Mouse (Mus musculus): ENCODE measurements around the gene Igsf9. TPM values are rescaled to one million over a fixed set of nuclear protein-coding genes. Genes with fewer than 3 reads are reported as not detected.
A peak's percentile ranks its signal among the peaks of the same experiment; 100 is the strongest.

The Igsf9 gene
- polyA plus RNA-seq, 1 experiment from 2014 or later, result 11.4 TPM

GRCm38 (mm10) chr1:172469373-172469772 is 12.2 kb upstream of the Igsf9 start:
- H3K4me3 ChIP-seq, result no peak overlapping the region
- no peaks in the 10 kb centered on the region for H3K27me3 ChIP-seq (replicated peaks)
- no peak overlapping the region for H3K9ac ChIP-seq
- peaks cover 8% of the 10 kb centered on the region; the same call in 1 of the 2 replicates for H3K4me1 ChIP-seq (replicated peaks)
- H3K36me3 ChIP-seq, result no peaks in the 10 kb centered on the region
- WGBS, result 65% methylated on average over 5 of the region's 5 CpGs
- no peak overlapping the region for H3K4me2 ChIP-seq
- H3K9me3 ChIP-seq (replicated peaks), result no peaks in the 10 kb centered on the region
- no peak for ATAC-seq (ENCODE audit: insufficient number of reproducible peaks, low FRiP score)
- no peak overlapping the region for H3K27ac ChIP-seq (ENCODE audit: poor library complexity, severe bottlenecking)

GRCm38 (mm10) chr1:172469810-172470448 is 11.7 kb upstream of the Igsf9 start:
- no peak overlapping the region for H3K27ac ChIP-seq (ENCODE audit: poor library complexity, severe bottlenecking)
- no peaks in the 10 kb centered on the region for H3K27me3 ChIP-seq (replicated peaks)
- 41% methylated on average over 8 of the region's 8 CpGs for WGBS
- no peak overlapping the region for H3K4me3 ChIP-seq
- no peaks in the 10 kb centered on the region for H3K9me3 ChIP-seq (replicated peaks)
- no peak for ATAC-seq (ENCODE audit: insufficient number of reproducible peaks, low FRiP score)
- H3K36me3 ChIP-seq, result no peaks in the 10 kb centered on the region
- H3K9ac ChIP-seq, result no peak overlapping the region
- H3K4me1 ChIP-seq (replicated peaks), result peaks cover 12% of the 10 kb centered on the region; the same call in 1 of the 2 replicates
- no peak overlapping the region for H3K4me2 ChIP-seq

GRCm38 (mm10) chr1:172472909-172473308 is 8.7 kb upstream of the Igsf9 start:
- Histone ChIP-seq H3K4me2 (no peak overlapping the region), H3K9ac (no peak overlapping the region), H3K4me1 (replicated peaks) (peaks cover 19% of the 10 kb centered on the region), H3K36me3 (no peaks in the 10 kb centered on the region), H3K27me3 (replicated peaks) (no peaks in the 10 kb centered on the region), H3K27ac (ENCODE audit: poor library complexity, severe bottlenecking) (no peak overlapping the region), H3K9me3 (replicated peaks) (no peaks in the 10 kb centered on the region), H3K4me3 (no peak overlapping the region)
- ATAC-seq (ENCODE audit: insufficient number of reproducible peaks, low FRiP score), result no peak

- no peak overlapping the region for H3K27ac ChIP-seq (ENCODE audit: poor library complexity, severe bottlenecking)
- H3K36me3 ChIP-seq, result no peaks in the 10 kb centered on the region
- no peak overlapping the region for H3K4me3 ChIP-seq
- H3K4me1 ChIP-seq (replicated peaks), result peaks cover 19% of the 10 kb centered on the region
- H3K9me3 ChIP-seq (replicated peaks), result no peaks in the 10 kb centered on the region
- H3K4me2 ChIP-seq, result no peak overlapping the region
- ATAC-seq (ENCODE audit: insufficient number of reproducible peaks, low FRiP score), result no peak
- no peak overlapping the region for H3K9ac ChIP-seq
- H3K27me3 ChIP-seq (replicated peaks), result no peaks in the 10 kb centered on the region
- 69% methylated on average over 3 of the region's 3 CpGs for WGBS
Measured at GRCm38 (mm10) chr1:172474196-172474595, 7.4 kb upstream of the Igsf9 start.

GRCm38 (mm10) chr1:172475054-172475741 is 6.4 kb upstream of the Igsf9 start, which contains the start of gene Slamf9:
Gene Slamf9, plus strand, starts transcription at chr1:172475358.
- H3K27ac ChIP-seq (ENCODE audit: poor library complexity, severe bottlenecking), result 0 out of 2 replicates have a peak within 1 kb of the TSS, but pooled peaks have one; percentile 25
- 56% methylated on average over 7 of the region's 7 CpGs for WGBS
- no peak within 1 kb of the TSS for H3K9ac ChIP-seq
- no peaks in the 10 kb centered on the region for H3K9me3 ChIP-seq (replicated peaks)
- H3K27me3 ChIP-seq (replicated peaks), result no peaks in the 10 kb centered on the region
- no peak within 1 kb of the TSS for H3K4me3 ChIP-seq
- H3K4me2 ChIP-seq, result no peak within 1 kb of the TSS
- H3K36me3 ChIP-seq, result no peaks in the 10 kb centered on the region
- H3K4me1 ChIP-seq (replicated peaks), result peaks cover 10% of the 10 kb centered on the region
- peak; percentile 39; the same call in 1 of the 2 replicates for ATAC-seq (ENCODE audit: insufficient number of reproducible peaks, low FRiP score)

- H3K4me1 ChIP-seq (replicated peaks), result peaks cover 22% of the 10 kb centered on the region
- H3K4me3 ChIP-seq, result no peak overlapping the region
- WGBS, result 64% methylated on average over 5 of the region's 5 CpGs
- no peak overlapping the region for H3K9ac ChIP-seq
- H3K4me2 ChIP-seq, result no peak overlapping the region
- H3K27me3 ChIP-seq (replicated peaks), result no peaks in the 10 kb centered on the region
- H3K27ac ChIP-seq (ENCODE audit: poor library complexity, severe bottlenecking), result no peak overlapping the region
- no peaks in the 10 kb centered on the region for H3K36me3 ChIP-seq
- no peak for ATAC-seq (ENCODE audit: insufficient number of reproducible peaks, low FRiP score)
- H3K9me3 ChIP-seq (replicated peaks), result no peaks in the 10 kb centered on the region
Measured at GRCm38 (mm10) chr1:172478020-172478419, 3.6 kb upstream of the Igsf9 start.

- H3K4me1 ChIP-seq (replicated peaks), result peaks cover 26% of the 10 kb centered on the region
- H3K27ac ChIP-seq (ENCODE audit: poor library complexity, severe bottlenecking), result no peak overlapping the region
- 78% methylated on average over 4 of the region's 4 CpGs for WGBS
- H3K4me2 ChIP-seq, result no peak overlapping the region
- no peaks in the 10 kb centered on the region for H3K36me3 ChIP-seq
- H3K27me3 ChIP-seq (replicated peaks), result 0 out of 2 replicates have a peak, but pooled peaks cover 7% of the 10 kb centered on the region
- H3K9me3 ChIP-seq (replicated peaks), result no peaks in the 10 kb centered on the region
- ATAC-seq (ENCODE audit: insufficient number of reproducible peaks, low FRiP score), result no peak
- no peak overlapping the region for H3K4me3 ChIP-seq
- H3K9ac ChIP-seq, result no peak overlapping the region
Measured at GRCm38 (mm10) chr1:172480376-172480775, 1.2 kb upstream of the Igsf9 start.

GRCm38 (mm10) chr1:172481111-172481510 is 477 bp upstream of the Igsf9 start:
- 18% methylated on average over 13 of the region's 13 CpGs for WGBS
- no peaks in the 10 kb centered on the region for H3K9me3 ChIP-seq (replicated peaks)

GRCm38 (mm10) chr1:172482518-172483360 is 1.2 kb downstream of the Igsf9 start:
- 10% methylated on average over 12 of the region's 12 CpGs for WGBS

More at GRCm38 (mm10) chr1:172481111-172481510, 477 bp upstream of the Igsf9 start:
- Histone ChIP-seq H3K9ac (peak overlapping the region; percentile 66), H3K36me3 (no peaks in the 10 kb centered on the region), H3K4me2 (peak overlapping the region; percentile 81), H3K4me3 (peak overlapping the region; percentile 54), H3K27me3 (replicated peaks) (0 out of 2 replicates have a peak, but pooled peaks cover 7% of the 10 kb centered on the region), H3K4me1 (replicated peaks) (peaks cover 22% of the 10 kb centered on the region), H3K27ac (ENCODE audit: poor library complexity, severe bottlenecking) (no peak overlapping the region)
- 0 out of 2 replicates have a peak, but pooled peaks have one; percentile 2 for ATAC-seq (ENCODE audit: insufficient number of reproducible peaks, low FRiP score)

GRCm38 (mm10) chr1:172483361-172483660 is 1.7 kb downstream of the Igsf9 start:
- peak overlapping the region; percentile 81 for H3K4me2 ChIP-seq
- no peak for ATAC-seq (ENCODE audit: insufficient number of reproducible peaks, low FRiP score)
- H3K9ac ChIP-seq, result no peak overlapping the region
- peak overlapping the region; percentile 54; the same call in 1 of the 2 replicates for H3K4me3 ChIP-seq
- H3K36me3 ChIP-seq, result no peaks in the 10 kb centered on the region
- WGBS, result 36% methylated on average over 4 of the region's 4 CpGs
- H3K27me3 ChIP-seq (replicated peaks), result 0 out of 2 replicates have a peak, but pooled peaks cover 16% of the 10 kb centered on the region
- peaks cover 25% of the 10 kb centered on the region for H3K4me1 ChIP-seq (replicated peaks)
- no peaks in the 10 kb centered on the region for H3K9me3 ChIP-seq (replicated peaks)
- no peak overlapping the region for H3K27ac ChIP-seq (ENCODE audit: poor library complexity, severe bottlenecking)

More at GRCm38 (mm10) chr1:172482518-172483360, 1.2 kb downstream of the Igsf9 start:
- H3K36me3 ChIP-seq, result no peaks in the 10 kb centered on the region
- peak overlapping the region; percentile 68 for H3K9ac ChIP-seq
- no peak overlapping the region for H3K27ac ChIP-seq (ENCODE audit: poor library complexity, severe bottlenecking)
- ATAC-seq (ENCODE audit: insufficient number of reproducible peaks, low FRiP score), result no peak
- peaks cover 25% of the 10 kb centered on the region for H3K4me1 ChIP-seq (replicated peaks)
- H3K4me3 ChIP-seq, result peak overlapping the region; percentile 54
- peak overlapping the region; percentile 81 for H3K4me2 ChIP-seq
- 0 out of 2 replicates have a peak, but pooled peaks cover 16% of the 10 kb centered on the region for H3K27me3 ChIP-seq (replicated peaks)
- no peaks in the 10 kb centered on the region for H3K9me3 ChIP-seq (replicated peaks)

GRCm38 (mm10) chr1:172484236-172484635 is 2.6 kb downstream of the Igsf9 start:
- Histone ChIP-seq H3K9me3 (replicated peaks) (no peaks in the 10 kb centered on the region), H3K27me3 (replicated peaks) (0 out of 2 replicates have a peak, but pooled peaks cover 16% of the 10 kb centered on the region), H3K36me3 (no peaks in the 10 kb centered on the region), H3K4me2 (no peak overlapping the region), H3K4me3 (no peak overlapping the region), H3K27ac (ENCODE audit: poor library complexity, severe bottlenecking) (no peak overlapping the region), H3K9ac (no peak overlapping the region), H3K4me1 (replicated peaks) (peaks cover 29% of the 10 kb centered on the region)
- 70% methylated on average over 11 of the region's 11 CpGs for WGBS
- no peak for ATAC-seq (ENCODE audit: insufficient number of reproducible peaks, low FRiP score)
